Mouse (Mus musculus): ENCODE results near the gene Lin37. TPM values are rescaled to one million over a fixed set of nuclear protein-coding genes. Genes with fewer than 3 reads are reported as not detected.

The Lin37 gene
- total and polyA plus RNA-seq, 3 experiments = 4.0 to 38.6 (median 8.3) TPM

DNA sequence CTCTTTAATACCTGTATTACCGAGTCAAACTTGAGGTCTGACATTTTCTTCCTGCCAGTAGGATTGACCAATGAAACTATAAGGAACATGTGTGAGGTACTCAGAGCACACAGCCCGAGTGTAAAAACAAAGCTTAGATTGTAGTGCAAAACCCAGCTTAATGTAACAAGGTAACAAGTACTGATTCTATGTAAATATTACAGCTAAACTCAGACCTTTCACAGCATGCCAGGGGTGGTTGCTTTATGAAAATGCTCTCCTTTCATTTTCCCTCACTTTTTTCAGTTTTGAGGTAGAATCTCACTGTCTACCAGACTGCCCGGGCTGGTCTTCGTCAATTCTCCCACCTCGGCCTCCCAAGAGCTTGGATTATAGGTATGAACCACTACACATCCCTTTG, 36.5 kb upstream of the Lin37 start (continued):
- TF ChIP-seq MAZ (IDR thresholded peaks at IDR 0.05; ENCODE audit: low read depth, low read length) (no peak), JUND (conservative IDR thresholded peaks at IDR 0.05; ENCODE audit: low read depth, low read length) (no peak), ELF1 (IDR thresholded peaks at IDR 0.05; ENCODE audit: low read depth, low read length) (no peak), IRF4 (IDR thresholded peaks at IDR 0.05; ENCODE audit: low read depth, low read length) (peak; percentile 65), CHD1 (IDR thresholded peaks at IDR 0.05; ENCODE audit: low read depth, low read length) (no peak), EP300 (IDR thresholded peaks at IDR 0.05; ENCODE audit: low read length) (peak; percentile 67), TCF12 (IDR thresholded peaks at IDR 0.05; ENCODE audit: low read depth, low read length) (0 out of 2 replicates have a peak, but pooled peaks have one; percentile 33), KAT2A (IDR thresholded peaks at IDR 0.05; ENCODE audit: insufficient replicate concordance, low read length) (no peak), BHLHE40 (IDR thresholded peaks at IDR 0.05; ENCODE audit: low read depth, low read length) (0 out of 2 replicates have a peak, but pooled peaks have one; percentile 19), USF1 (IDR thresholded peaks at IDR 0.05; ENCODE audit: low read depth, low read length) (no peak), TBP (conservative IDR thresholded peaks at IDR 0.05; ENCODE audit: low read depth, low read length) (no peak), MAFK (IDR thresholded peaks at IDR 0.05; ENCODE audit: insufficient replicate concordance, low read length) (0 out of 2 replicates have a peak, but pooled peaks have one; percentile 16)

DNA sequence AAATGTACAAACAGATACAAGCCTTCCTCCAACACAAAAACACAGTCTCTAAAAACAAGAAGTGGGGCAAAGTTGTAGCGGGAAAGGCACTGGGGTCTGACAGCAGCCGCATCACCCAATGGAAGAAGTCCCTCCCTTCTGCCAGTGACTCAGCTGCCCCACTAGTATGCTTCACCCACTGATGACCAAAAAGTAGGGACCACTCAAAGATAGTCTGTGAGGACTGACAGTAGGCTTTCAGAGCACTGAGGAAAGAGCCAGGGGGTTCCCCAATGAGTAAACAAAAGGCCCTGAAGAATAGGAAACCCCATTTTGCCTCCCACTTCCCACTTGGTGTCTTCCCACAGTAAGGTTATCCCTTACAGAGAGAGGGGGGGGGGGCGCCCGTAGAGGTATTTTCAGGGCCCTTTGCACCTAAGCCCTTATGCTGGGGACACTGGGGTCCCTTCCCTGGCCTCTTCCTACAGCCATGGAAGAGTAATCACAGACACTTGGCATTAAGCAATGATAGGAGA, 34.9 kb upstream of the Lin37 start:
- peaks cover 33% of the 10 kb centered on the region for H3K79me2 ChIP-seq (replicated peaks; ENCODE audit: control insufficient read depth, extremely low read depth, insufficient read depth, poor library complexity, severe bottlenecking)
- dilution Hi-C loops (cut with MboI; ENCODE audit: extremely low pct_ligation_motif_present, extremely low pct_unique_long_range_greater_than_20kb, low sequenced_read_pairs) = no loop called here
- no peaks in the 10 kb centered on the region for H3K9me3 ChIP-seq (replicated peaks; ENCODE audit: low read length)
- no peak overlapping the region for H3K4me3 ChIP-seq (replicated peaks in 1 of 3; ENCODE audit: low read depth in 2 of 3, low read length in 2 of 3, poor library complexity in 1 of 3)
- peaks cover 0 to 14% of the 10 kb centered on the region in 2 experiments for H3K36me3 ChIP-seq (replicated peaks in 1 of 2; ENCODE audit: control insufficient read depth in 1 of 2, insufficient read depth in 1 of 2, low read length in 1 of 2)
- peak overlapping the region; percentile 57 for H3K9ac ChIP-seq (ENCODE audit: insufficient read depth, low read depth)
- H3K4me2 ChIP-seq (ENCODE audit: insufficient read depth, low read depth, poor library complexity, severe bottlenecking) = peak overlapping the region; percentile 93
- DNase-seq (ENCODE audit: extremely low read depth) = peak; percentile 86
- no peaks in the 10 kb centered on the region for H3K27me3 ChIP-seq (replicated peaks)
- in situ Hi-C loops (cut with MboI; ENCODE audit: low pct_ligation_motif_present, low pct_unique_long_range_greater_than_20kb, low sequenced_read_pairs) = no loop called here
- H3K27ac ChIP-seq (ENCODE audit: insufficient read depth, low read depth) = peak overlapping the region; percentile 100
- H3K4me1 ChIP-seq (ENCODE audit: control insufficient read depth in 1 of 2, insufficient read depth in 2 of 2) = peaks cover 16 to 46% of the 10 kb centered on the region in 2 experiments
- no peak for TF ChIP-seq CHD2 (IDR thresholded peaks at IDR 0.05; ENCODE audit: low read length)
- TF ChIP-seq CTCF (conservative IDR thresholded peaks at IDR 0.05 in 1 of 2, IDR thresholded peaks at IDR 0.05 in 1 of 2; ENCODE audit: low read depth in 2 of 2, low read length in 2 of 2) = no peak
- TF ChIP-seq ETS1 (conservative IDR thresholded peaks at IDR 0.05; ENCODE audit: low read depth, low read length) = peak; percentile 54
- peak; percentile 4; the same call in 1 of the 2 replicates for TF ChIP-seq BHLHE40 (IDR thresholded peaks at IDR 0.05; ENCODE audit: low read depth, low read length)
- peak; percentile 81 for TF ChIP-seq IRF4 (IDR thresholded peaks at IDR 0.05; ENCODE audit: low read depth, low read length)
- TF ChIP-seq CHD1 (IDR thresholded peaks at IDR 0.05; ENCODE audit: low read depth, low read length) = peak; percentile 23; the same call in 1 of the 2 replicates
- TF ChIP-seq SIN3A (IDR thresholded peaks at IDR 0.05; ENCODE audit: low read length) = 0 out of 2 replicates have a peak, but pooled peaks have one; percentile 8
- TF ChIP-seq MAZ (IDR thresholded peaks at IDR 0.05; ENCODE audit: low read depth, low read length) = peak; percentile 25; the same call in 1 of the 2 replicates
- TF ChIP-seq MAX (IDR thresholded peaks at IDR 0.05; ENCODE audit: low read length) = no peak
- no peak for TF ChIP-seq ZMIZ1 (IDR thresholded peaks at IDR 0.05; ENCODE audit: low read depth, low read length)
- peak; percentile 17; the same call in 1 of the 2 replicates for TF ChIP-seq MXI1 (IDR thresholded peaks at IDR 0.05; ENCODE audit: low read depth, low read length)
- TF ChIP-seq NRF1 (IDR thresholded peaks at IDR 0.05; ENCODE audit: low read depth, low read length) = no peak
- TF ChIP-seq TCF12 (IDR thresholded peaks at IDR 0.05; ENCODE audit: low read depth, low read length) = 0 out of 2 replicates have a peak, but pooled peaks have one; percentile 36

All from CH12.LX (cell line).